ENCODE assay signal across 8 mouse cellular contexts in the genomic region with DNA sequence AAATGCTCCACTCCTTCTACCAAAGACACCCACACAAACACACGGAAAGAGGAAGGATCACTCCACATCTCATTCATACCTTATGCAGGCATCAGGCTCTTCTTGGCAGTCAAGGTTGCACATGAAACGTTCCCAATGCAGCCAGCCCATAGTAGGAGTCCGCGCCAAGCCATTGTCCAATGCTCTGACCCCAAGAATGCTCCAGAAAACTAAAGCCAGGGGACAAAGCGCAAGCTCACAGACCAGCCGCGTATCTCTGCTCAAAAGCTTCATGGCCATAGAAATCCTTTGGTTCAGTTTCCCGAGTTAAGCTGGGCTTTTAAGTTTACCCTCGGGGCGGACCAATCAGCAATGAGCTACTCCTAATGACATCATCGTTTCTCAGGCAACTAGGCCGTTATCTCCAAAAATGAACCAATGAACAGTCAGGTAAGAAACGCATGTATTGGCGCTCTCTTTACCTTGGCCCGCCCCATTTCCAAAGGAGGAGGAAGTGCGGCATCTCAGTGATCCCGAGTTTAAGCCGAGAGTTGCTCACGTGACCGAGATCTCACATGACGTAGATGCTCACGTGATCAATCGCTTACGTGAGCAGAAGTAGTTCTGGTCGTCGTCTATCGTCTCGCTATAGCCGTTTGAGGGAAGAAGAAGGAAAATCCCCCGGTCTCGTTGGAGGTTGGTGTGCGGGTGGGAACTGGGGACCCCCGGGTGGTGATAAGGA. TPM values are rescaled to one million over a fixed set of nuclear protein-coding genes. Genes with fewer than 3 reads are reported as not detected.
DNase-seq lines count a peak whose midpoint lies in the region; ATAC-seq lines count a peak whose summit lies in the region.

Gene Gla, minus strand, starts transcription at position 467 of the 721 bp plus-strand sequence.
Gene Hnrnph2, plus strand, starts transcription at position 521 of the 721 bp plus-strand sequence.

- DNase-seq in c-Kit-negative CD71-positive TER-119-positive erythroid progenitor cells, embryonic 14.5 days (ENCODE audit: low read depth, low spot score): peak; percentile 92
- DNase-seq in fibroblast of lung, adult 2 months (ENCODE audit: low read depth): peak; percentile 94
- DNase-seq in kidney, postnatal 14 days: peak; percentile 95
- peak; percentile 79 for DNase-seq in liver, embryonic 13.5 days
- peak; percentile 85 for DNase-seq in neural tube, embryonic 10.5 days (ENCODE audit: extremely low spot score, low spot score)

- peak within 1 kb of the TSS; percentile 69 for H3K4me2 ChIP-seq in heart, embryonic 14.5 days (ENCODE audit: low read length)
- peak within 1 kb of the TSS; percentile 73 for H3K4me2 ChIP-seq in liver, embryonic 13.5 days
- H3K4me2 ChIP-seq in stomach, embryonic 16.5 days (ENCODE audit: low read depth, low read length): peak within 1 kb of the TSS; percentile 58

- no peaks in the 10 kb centered on the region for H3K9me3 ChIP-seq in heart, embryonic 14.5 days (ENCODE audit: control insufficient read depth, low read length)
- H3K9me3 ChIP-seq in liver, embryonic 13.5 days (replicated peaks): no peaks in the 10 kb centered on the region
- no peaks in the 10 kb centered on the region for H3K9me3 ChIP-seq in stomach, embryonic 16.5 days (replicated peaks; ENCODE audit: control insufficient read depth, low read length)

- H3K9ac ChIP-seq in heart, embryonic 14.5 days (ENCODE audit: low read length): peak within 1 kb of the TSS; percentile 78
- peak within 1 kb of the TSS; percentile 77 for H3K9ac ChIP-seq in liver, embryonic 13.5 days
- peak within 1 kb of the TSS; percentile 79 for H3K9ac ChIP-seq in stomach, embryonic 16.5 days (ENCODE audit: low read length)

- 0 out of 2 replicates have a peak, but pooled peaks cover 4% of the 10 kb centered on the region for H3K36me3 ChIP-seq in heart, embryonic 14.5 days (ENCODE audit: control insufficient read depth, insufficient read depth, low read length)
- 0 out of 2 replicates have a peak, but pooled peaks cover 5% of the 10 kb centered on the region for H3K36me3 ChIP-seq in liver, embryonic 13.5 days
- no peaks in the 10 kb centered on the region for H3K36me3 ChIP-seq in stomach, embryonic 16.5 days (ENCODE audit: control insufficient read depth, insufficient read depth, low read length)

- peaks cover 0 to 2% of the 10 kb centered on the region in 2 experiments; a peak in 1 of 4 replicates for H3K4me1 ChIP-seq in heart, embryonic 14.5 days (ENCODE audit: control insufficient read depth in 2 of 2, insufficient read depth in 2 of 2, low read length in 2 of 2)
- H3K4me1 ChIP-seq in liver, embryonic 13.5 days (replicated peaks): peaks cover 23% of the 10 kb centered on the region
- H3K4me1 ChIP-seq in stomach, embryonic 16.5 days (ENCODE audit: control insufficient read depth, insufficient read depth, low read length): 0 out of 2 replicates have a peak, but pooled peaks cover 4% of the 10 kb centered on the region

- peak within 1 kb of the TSS; percentile 57 to 81 for H3K4me3 ChIP-seq in heart, embryonic 14.5 days (ENCODE audit: control insufficient read depth in 1 of 2, insufficient read depth in 1 of 2, low read depth in 1 of 2, low read length in 2 of 2)
- peak within 1 kb of the TSS; percentile 69 for H3K4me3 ChIP-seq in liver, embryonic 13.5 days (replicated peaks)
- H3K4me3 ChIP-seq in stomach, embryonic 16.5 days (replicated peaks; ENCODE audit: low read length): peak within 1 kb of the TSS; percentile 59

- WGBS in heart, embryonic 14.5 days: 18% methylated on average over 33 of the region's 33 CpGs
- 13% methylated on average over 33 of the region's 33 CpGs for WGBS in liver, embryonic 13.5 days (ENCODE audit: insufficient replicate concordance)
- WGBS in stomach, embryonic 16.5 days: 14% methylated on average over 33 of the region's 33 CpGs

- H3K27me3 ChIP-seq in heart, embryonic 14.5 days (ENCODE audit: control insufficient read depth, insufficient read depth, low read length): no peaks in the 10 kb centered on the region
- no peaks in the 10 kb centered on the region for H3K27me3 ChIP-seq in liver, embryonic 13.5 days
- no peaks in the 10 kb centered on the region; the same call in 1 of the 2 replicates for H3K27me3 ChIP-seq in stomach, embryonic 16.5 days (ENCODE audit: control insufficient read depth, insufficient read depth, low read length)

- peak; percentile 93 for ATAC-seq in CD4-positive, CD25-positive, alpha-beta regulatory T cell, adult 4 months
- peak; percentile 96 for ATAC-seq in heart, embryonic 14.5 days (ENCODE audit: insufficient number of reproducible peaks, insufficient read depth, low FRiP score, low read depth)
- peak; percentile 98 for ATAC-seq in liver, embryonic 13.5 days (ENCODE audit: low read depth)
- peak; percentile 99 for ATAC-seq in stomach, embryonic 16.5 days (ENCODE audit: insufficient read depth, low FRiP score)

- H3K27ac ChIP-seq in heart, embryonic 14.5 days (replicated peaks in 1 of 2; ENCODE audit: control insufficient read depth in 1 of 2, insufficient read depth in 1 of 2, low read depth in 2 of 2, low read length in 2 of 2): peak within 1 kb of the TSS; percentile 72 to 90
- H3K27ac ChIP-seq in liver, embryonic 13.5 days: peak within 1 kb of the TSS; percentile 83
- H3K27ac ChIP-seq in stomach, embryonic 16.5 days (ENCODE audit: low read length): peak within 1 kb of the TSS; percentile 89

RNA-seq across cellular contexts. Expression of gene Gla, which starts in this region (rescaled TPM):
- 1 to 10 TPM; 3.4 to 4.9 TPM for polyA plus RNA-seq in CD4-positive, CD25-positive, alpha-beta regulatory T cell, adult 4 months (2017; shearing (Covaris generic))
- 2.4 and 3.2 TPM in 2 replicates for polyA plus RNA-seq in heart, embryonic 14.5 days (2014; fragmentation: Nextera tagmentation; extraction: Ambion mirVana)
- 4.5 TPM in 2 replicates for polyA plus RNA-seq in liver, embryonic 13.5 days (2015; fragmentation: Nextera tagmentation; extraction: Ambion mirVana)
- polyA plus RNA-seq in stomach, embryonic 16.5 days (2015; fragmentation: Nextera tagmentation; extraction: Ambion mirVana): 6.5 and 7.1 TPM in 2 replicates

RNA-seq across cellular contexts. Expression of gene Hnrnph2, which starts in this region (rescaled TPM):
- polyA plus RNA-seq in CD4-positive, CD25-positive, alpha-beta regulatory T cell, adult 4 months (2017; shearing (Covaris generic)): 100 to 1,000 TPM in 1 of 2 experiments, 10 to 100 TPM in 1; 93.8 to 139 TPM
- polyA plus RNA-seq in heart, embryonic 14.5 days (2014; fragmentation: Nextera tagmentation; extraction: Ambion mirVana): 81.0 and 85.6 TPM in 2 replicates
- 87.1 and 108 TPM in 2 replicates for polyA plus RNA-seq in liver, embryonic 13.5 days (2015; fragmentation: Nextera tagmentation; extraction: Ambion mirVana)
- 138 and 141 TPM in 2 replicates for polyA plus RNA-seq in stomach, embryonic 16.5 days (2015; fragmentation: Nextera tagmentation; extraction: Ambion mirVana)

Comparison
In these comparisons a context has a peak if more than half of its experiments do, and no peak if none do; other contexts are left out.
1. Peak in every context shown above with its lines: DNase-seq, ATAC-seq, H3K4me3 ChIP-seq and H3K27ac ChIP-seq.